Mouse (Mus musculus): ENCODE measurements at regions not wholly inside any gene's neighbourhood (a gene's known extent, or its start where the extent isn't known, plus 50 kb on each side); places are given as distances from the start of the nearest gene placed in this dataset.
A peak's percentile ranks its signal among the peaks of the same experiment; 100 is the strongest.

GRCm38 (mm10) chr5:41206462-41206861 lies 501.5 kb downstream of the Rab28 start:
- DNase-seq (ENCODE audit: low spot score in 2 of 2) = no peak

DNA sequence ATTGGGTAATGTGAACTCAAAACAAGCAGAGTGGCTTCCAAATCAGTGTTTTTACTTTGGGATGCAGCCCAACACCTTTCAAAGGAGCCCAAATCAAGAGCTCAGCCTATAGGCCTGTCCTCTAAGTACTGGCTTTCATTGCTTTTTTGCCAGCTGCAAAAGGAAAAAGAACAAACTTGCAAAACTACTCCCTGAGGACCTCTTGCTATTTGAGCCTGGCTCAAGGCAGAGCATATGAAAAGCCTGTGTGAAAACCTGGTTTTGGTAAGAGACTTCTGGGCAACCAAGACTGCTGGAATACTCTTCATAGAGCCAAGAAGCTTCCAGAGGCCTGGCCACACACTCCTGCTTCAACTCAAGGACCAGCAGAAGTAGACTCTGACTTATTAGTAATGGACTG lies 503.5 kb downstream of the Rab28 start:
- DNase-seq (ENCODE audit: low spot score in 2 of 2) = no peak

GRCm38 (mm10) chr5:41187193-41187592 lies 520.8 kb downstream of the Rab28 start:
- DNase-seq (ENCODE audit: low spot score in 2 of 2) = no peak

DNA sequence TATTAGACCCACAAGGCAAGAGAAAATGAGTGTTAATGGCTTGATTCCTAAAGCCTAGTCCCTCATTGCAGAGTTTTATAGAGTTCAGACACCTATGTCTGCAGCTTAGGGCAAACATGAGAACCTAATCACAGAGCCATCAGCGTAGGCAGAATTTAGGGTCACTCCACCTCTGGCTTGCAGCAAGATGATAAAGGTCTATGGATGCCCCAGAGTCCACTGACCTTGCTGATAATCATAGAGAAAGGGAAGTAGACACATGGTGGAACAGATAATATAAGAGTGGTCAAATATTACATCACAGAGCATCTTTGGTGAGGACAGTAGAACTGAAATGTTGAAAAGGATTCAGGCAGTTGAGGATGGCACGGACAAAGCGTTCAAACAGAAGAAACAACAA lies 530.7 kb downstream of the Rab28 start:
- DNase-seq (ENCODE audit: low spot score in 2 of 2) = no peak

DNA sequence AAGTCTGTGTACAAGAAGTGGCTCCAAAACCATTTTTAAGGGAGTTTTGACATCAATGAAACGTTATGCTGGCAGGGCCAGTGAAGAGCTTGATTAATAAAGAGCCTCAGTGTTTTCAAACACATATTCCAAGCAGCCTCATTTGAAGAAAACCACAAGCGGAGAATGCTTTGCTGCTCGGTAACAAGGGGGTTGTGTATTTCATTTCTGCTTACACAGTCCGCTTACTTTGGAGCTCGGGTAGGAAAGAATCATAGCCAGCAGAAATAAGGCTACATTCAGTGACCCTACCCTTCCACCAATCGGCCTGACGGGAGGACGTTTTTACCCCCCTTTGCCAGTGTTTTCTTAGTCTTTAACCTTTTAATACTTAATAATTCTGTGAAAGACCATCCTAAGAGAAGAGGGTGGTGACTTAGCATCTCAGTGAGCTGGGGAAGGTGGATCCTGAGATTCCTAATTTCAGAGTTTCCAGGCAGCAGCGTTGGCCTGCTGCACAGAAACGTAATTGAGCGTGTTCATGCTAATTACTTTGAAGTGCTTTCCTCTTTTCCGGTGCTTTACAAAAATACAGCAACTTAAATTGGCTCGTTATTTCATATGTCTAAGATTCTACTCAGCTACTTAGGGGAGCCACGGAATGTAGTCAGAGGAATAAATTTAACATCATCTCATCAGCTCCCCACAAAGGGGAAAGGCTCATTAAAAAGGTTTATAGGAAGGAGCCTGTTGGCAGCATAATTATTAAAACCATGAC lies 541.9 kb downstream of the Rab28 start:
- DNase-seq (ENCODE audit: low spot score in 2 of 2) = peak; percentile 3 to 12

DNA sequence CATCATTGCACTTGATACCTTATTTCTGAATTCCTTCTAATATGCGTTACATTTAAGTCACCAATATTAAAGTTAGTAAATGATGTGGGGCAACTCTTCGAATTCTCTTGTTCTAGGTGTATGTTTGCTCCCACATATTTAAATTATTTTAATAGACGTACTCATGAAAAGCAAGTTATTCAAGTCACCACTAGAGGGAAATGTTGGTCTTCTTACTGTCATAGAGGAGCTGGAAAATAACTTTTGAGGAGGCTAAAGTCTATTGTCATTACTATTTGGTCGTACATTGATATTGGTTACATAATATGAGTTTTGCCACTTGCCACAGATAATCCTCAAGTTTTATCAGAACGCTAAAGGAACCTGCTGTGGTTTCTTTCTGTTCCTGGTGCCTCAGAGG lies 582.9 kb downstream of the Rab28 start:
- no peak for DNase-seq (ENCODE audit: low spot score in 2 of 2)

GRCm38 (mm10) chr5:41117658-41118057 lies 590.3 kb downstream of the Rab28 start:
- DNase-seq (ENCODE audit: low spot score in 2 of 2) = no peak

DNA sequence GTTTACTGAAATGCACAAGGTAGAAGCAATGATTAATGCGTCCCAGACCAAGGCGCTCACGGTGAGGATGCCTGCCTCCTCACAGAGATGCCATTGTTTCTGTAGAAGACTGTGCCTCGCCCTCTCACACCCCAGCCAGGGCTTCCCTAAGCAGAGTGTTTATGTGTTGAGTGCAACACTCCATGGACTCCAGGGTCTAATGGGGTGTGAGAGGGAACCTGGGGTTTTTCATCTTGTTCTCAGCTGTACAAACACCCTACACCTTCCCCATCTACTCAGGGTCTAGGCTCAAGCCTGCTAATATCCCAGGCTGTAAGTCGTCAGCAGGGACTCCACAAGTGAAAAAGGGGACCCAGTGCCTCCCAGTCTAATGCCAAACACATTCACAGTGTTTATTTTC lies 620.2 kb downstream of the Rab28 start:
- no peak for DNase-seq (ENCODE audit: low spot score in 2 of 2)

DNA sequence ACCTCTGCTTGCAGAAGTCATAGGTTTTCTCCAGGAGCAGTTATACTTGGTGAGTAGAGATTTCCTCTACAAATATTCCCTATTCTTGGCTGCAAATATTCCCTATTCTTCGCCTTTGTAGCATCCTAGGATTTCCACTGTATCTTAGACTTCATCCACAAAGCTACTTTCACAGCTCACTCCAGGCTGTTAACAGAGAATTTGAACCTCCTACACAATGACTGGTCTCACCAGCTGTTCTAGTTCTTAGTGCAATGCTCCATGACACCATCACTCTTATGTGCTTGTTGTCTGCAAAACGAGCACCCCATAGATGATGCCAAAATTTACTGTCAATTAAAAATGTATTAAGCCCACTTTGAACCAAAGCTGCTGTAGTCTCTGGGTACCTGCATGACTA lies 631.5 kb downstream of the Rab28 start:
- DNase-seq (ENCODE audit: low spot score in 2 of 2) = peak; percentile 21 to 26

GRCm38 (mm10) chr5:41061646-41062045 lies 646.3 kb downstream of the Rab28 start:
- DNase-seq (ENCODE audit: low spot score in 2 of 2) = no peak

- no peak for DNase-seq (ENCODE audit: low spot score in 2 of 2)
Observed at GRCm38 (mm10) chr5:41061222-41061621, 646.7 kb downstream of the Rab28 start.

GRCm38 (mm10) chr5:41058015-41058414 lies 649.9 kb downstream of the Rab28 start:
- DNase-seq (ENCODE audit: low spot score in 2 of 2) = no peak

DNA sequence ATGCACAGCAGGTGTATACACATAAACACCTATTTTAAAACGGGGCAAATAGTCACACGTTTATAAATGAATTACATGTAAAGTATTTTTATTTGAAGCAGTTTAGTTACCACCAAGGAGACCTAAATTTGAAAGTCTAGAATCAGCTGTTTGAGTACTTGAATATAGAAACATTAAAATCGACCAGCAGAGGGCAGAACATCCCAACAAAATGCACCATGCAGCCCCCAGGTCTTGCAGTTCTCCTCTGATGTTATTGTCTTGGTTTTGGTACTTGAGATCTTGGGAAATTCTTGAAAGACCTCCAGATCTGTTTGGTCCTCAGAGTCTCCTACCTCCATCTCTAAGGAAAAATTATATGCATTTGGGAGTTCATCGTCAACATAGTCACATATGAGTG lies 656.0 kb downstream of the Rab28 start:
- DNase-seq (ENCODE audit: low spot score in 2 of 2) = peak in 1 of 2 experiments; percentile 34

GRCm38 (mm10) chr5:41048515-41048914 lies 659.4 kb downstream of the Rab28 start:
- DNase-seq (ENCODE audit: low spot score in 2 of 2) = no peak

DNA sequence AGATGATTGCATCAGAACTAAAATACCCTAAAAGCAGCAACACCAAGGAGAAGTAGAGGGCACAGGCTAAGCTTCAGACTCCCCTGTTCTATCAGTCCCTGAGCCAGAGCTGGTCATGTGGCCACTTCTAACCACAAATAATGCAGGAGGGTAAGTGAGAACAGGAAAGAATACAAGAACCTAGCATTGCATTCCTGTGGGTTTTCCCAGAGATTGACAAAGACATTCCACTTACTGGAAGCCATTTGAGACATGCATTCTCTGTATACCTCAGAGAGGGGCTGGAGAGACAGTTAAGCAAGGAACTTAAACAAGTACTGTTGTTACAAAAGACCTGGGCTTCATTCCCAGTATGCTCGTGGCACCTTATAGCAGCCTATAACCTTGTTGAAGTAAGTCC lies 662.7 kb downstream of the Rab28 start:
- DNase-seq (ENCODE audit: low spot score in 2 of 2) = no peak

DNA sequence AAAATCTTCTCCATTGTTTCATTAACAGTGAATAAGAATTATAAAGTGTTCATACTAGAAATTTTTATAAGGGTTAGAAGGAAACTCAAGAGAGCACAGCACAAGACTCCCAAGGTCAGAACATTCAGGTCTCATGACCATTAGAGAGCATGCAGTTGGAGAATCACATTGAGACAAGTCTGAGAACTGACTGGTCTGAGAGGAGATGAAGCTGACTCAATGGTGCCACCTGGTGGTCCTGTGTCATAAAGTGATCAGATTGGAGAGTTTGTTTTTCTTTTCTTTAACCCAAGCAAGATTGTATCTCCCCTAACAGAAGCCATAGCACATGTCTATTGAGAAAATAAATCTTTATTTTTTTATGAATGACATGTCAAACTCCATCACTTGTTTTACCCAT lies 663.5 kb downstream of the Rab28 start:
- peak; percentile 88 to 90 for DNase-seq (ENCODE audit: low spot score in 2 of 2)

DNA sequence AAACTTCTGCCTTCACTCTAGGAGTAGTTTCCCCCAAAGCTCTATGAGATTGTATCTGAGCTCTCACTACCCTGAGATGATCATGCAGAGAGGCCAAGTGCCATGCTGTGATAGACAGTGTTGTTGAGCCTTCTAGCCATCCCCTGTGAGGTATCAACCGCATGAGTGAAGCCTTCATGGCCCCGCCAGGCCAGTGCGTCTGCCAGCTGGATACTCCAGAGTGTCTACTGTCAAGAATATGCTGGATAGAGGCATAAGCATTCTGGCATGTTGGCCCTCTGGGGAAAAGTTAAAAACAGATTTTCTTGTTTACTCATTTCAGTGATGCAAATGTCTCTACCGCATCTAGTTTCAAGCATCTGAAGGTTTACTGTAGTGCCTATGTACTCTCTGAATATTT lies 669.2 kb downstream of the Rab28 start:
- no peak for DNase-seq (ENCODE audit: low spot score in 2 of 2)

DNA sequence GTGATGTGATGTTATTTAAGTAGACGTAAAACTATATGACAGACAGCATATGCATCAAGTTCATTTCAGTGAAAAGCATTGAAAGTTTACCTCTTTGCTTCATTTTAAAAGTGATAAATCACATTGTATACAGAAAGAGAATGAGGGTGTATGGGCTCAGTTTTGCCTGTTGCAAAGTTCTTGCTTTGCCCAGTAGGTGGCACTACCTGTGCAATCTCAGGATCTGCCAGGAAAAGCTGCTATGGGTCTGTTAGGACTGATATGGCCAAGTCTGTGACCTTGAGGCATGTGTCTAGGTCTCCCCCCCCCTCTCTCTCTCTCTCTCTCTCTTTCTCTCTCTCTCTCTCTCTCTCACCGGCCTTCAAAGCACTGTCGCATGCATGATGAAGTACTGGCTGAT lies 701.3 kb downstream of the Rab28 start:
- peak; percentile 19 to 29 for DNase-seq (ENCODE audit: low spot score in 2 of 2)

DNA sequence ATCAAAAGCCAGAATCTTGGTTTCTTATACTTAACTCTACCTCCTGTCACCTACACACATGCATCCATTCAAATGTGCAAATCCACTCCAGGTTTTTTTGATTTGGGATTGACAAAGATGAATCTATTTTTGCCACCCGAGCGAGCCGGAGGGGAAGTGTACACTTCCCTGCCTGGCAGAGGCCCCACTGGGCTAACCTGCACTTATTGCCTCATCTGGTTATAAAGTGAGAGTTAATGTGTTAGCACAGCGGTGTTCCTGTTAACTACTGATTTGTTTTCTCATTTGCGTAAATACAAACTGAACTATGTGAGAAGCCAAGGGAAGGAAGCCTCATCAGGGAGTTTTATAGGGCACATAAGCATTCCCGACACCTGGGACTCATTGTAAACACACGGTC lies 721.4 kb downstream of the Rab28 start:
- no peak for DNase-seq (ENCODE audit: low spot score in 2 of 2)

DNA sequence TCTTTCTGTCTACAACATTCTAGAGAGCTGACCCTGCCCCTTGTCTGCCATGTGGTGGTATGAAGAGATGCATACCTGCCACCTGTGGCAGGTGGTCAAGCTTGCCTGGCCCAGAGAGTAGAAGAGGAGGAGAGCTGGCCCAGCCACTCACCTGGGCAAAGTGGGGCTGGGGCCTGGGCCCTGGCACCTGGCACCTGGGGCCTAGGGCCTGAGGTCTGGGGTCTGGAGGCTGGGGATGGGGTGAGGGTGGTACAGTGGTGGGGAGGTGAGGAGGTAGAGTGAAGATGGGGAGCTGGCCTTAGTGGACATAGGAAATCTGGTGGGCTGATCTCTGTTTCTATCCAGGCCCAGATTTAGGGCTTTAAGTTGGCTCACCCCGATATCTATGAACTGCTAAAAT lies 733.1 kb downstream of the Rab28 start:
- DNase-seq (ENCODE audit: low spot score in 2 of 2) = no peak

- DNase-seq (ENCODE audit: low spot score in 2 of 2) = peak; percentile 83 to 88
Observed at GRCm38 (mm10) chr5:40952901-40953595, 754.9 kb downstream of the Rab28 start.

DNA sequence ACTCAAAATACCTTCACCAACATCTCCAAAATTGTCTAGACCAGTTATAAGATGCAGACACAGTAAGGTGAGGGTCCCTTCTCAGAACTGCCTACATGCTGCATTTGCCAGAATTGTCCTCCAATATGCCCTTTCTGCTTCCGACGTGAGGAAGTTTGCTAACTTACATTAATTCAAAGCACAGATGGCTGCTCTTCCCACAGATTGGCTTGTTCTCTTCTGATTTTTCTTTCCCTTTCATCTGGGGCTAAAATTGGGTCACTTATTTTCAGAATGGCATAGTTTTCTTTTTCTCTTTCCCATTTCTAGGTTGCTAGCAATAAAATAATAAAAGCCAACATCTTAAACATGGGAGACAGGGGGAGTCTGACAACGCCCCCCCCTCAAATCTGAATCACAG lies 778.8 kb downstream of the Rab28 start:
- DNase-seq (ENCODE audit: low spot score in 2 of 2) = peak; percentile 14 to 20

- no peak for DNase-seq (ENCODE audit: low spot score in 2 of 2)
Observed at GRCm38 (mm10) chr5:40920920-40921319, 787.0 kb downstream of the Rab28 start.

Data from right cerebral cortex, adult 2 months (tissue).